Mouse (Mus musculus) gastrocnemius, adult 18-20 months (tissue): ENCODE data around the gene C1qtnf9. TPM values are rescaled to one million over a fixed set of nuclear protein-coding genes. Genes with fewer than 3 reads are reported as not detected.

Source experiments
- DNase-seq: peaks from one replicate; pipeline ENCODE4 v3.0.0; 2021; ENCODE audit warnings: low spot score
- total RNA-seq, 2 experiments: library from RNA; stranded (reverse); gene quantifications; 2 replicates each; pipeline ENCODE4 v1.2.3; 2021

C1qtnf9 gene
- total RNA-seq, 2 experiments from 2014 or later = 15.1 to 15.7 TPM

GRCm38 (mm10) chr14:60784427-60785315, 16.7 kb downstream of the C1qtnf9 start, which contains the start of gene Mipep:
Mipep (plus strand) TSS chr14:60784573.
- peak; percentile 85 for DNase-seq

GRCm38 (mm10) chr14:60790103-60790502, 22.2 kb downstream of the C1qtnf9 start:
- peak; percentile 54 for DNase-seq

- no peak for DNase-seq
Observed at GRCm38 (mm10) chr14:60796600-60797322, 28.8 kb downstream of the C1qtnf9 start.

GRCm38 (mm10) chr14:60797596-60797995, 29.7 kb downstream of the C1qtnf9 start:
- no peak for DNase-seq

- DNase-seq = peak; percentile 50
Observed at GRCm38 (mm10) chr14:60798721-60799120, 30.8 kb downstream of the C1qtnf9 start.

GRCm38 (mm10) chr14:60799762-60800728, 32.1 kb downstream of the C1qtnf9 start:
- peak; percentile 26 for DNase-seq

GRCm38 (mm10) chr14:60802026-60802425, 34.1 kb downstream of the C1qtnf9 start:
- no peak for DNase-seq

GRCm38 (mm10) chr14:60804978-60805377, 37.0 kb downstream of the C1qtnf9 start:
- no peak for DNase-seq

GRCm38 (mm10) chr14:60805871-60806270, 37.9 kb downstream of the C1qtnf9 start:
- DNase-seq = peak; percentile 34

- no peak for DNase-seq
Observed at GRCm38 (mm10) chr14:60806891-60807344, 39.0 kb downstream of the C1qtnf9 start.

- no peak for DNase-seq
Observed at GRCm38 (mm10) chr14:60809881-60810280, 41.9 kb downstream of the C1qtnf9 start.

- no peak for DNase-seq
Observed at GRCm38 (mm10) chr14:60811547-60811946, 43.6 kb downstream of the C1qtnf9 start.

GRCm38 (mm10) chr14:60815098-60815497, 47.2 kb downstream of the C1qtnf9 start:
- DNase-seq = no peak

- DNase-seq = no peak
Observed at GRCm38 (mm10) chr14:60818045-60818444, 50.1 kb downstream of the C1qtnf9 start.

GRCm38 (mm10) chr14:60830096-60830495, 62.2 kb downstream of the C1qtnf9 start:
- no peak for DNase-seq

Other genes starting within 250 kb of the C1qtnf9 start
- gene Spata13, start 134.1 kb upstream of the C1qtnf9 start, total RNA-seq = 1 to 10 TPM; 1.6 to 2.1 TPM
- gene Mipep, start 16.4 kb downstream of the C1qtnf9 start, total RNA-seq = 10 to 100 TPM; 35.0 to 36.0 TPM